Mouse (Mus musculus) hindbrain, embryonic 11.5 days (tissue): ENCODE measurements around the gene Dusp16. TPM values are rescaled to one million over a fixed set of nuclear protein-coding genes. Genes with fewer than 3 reads are reported as not detected.
A peak's percentile ranks its signal among the peaks of the same experiment; 100 is the strongest.

Experiments used
- ATAC-seq: fragments of 200-750 bp; cut with Nextera tagmentation; 2 replicates; pipeline ENCODE4 v1.8.0; 2017; ENCODE audit warnings: mild to moderate bottlenecking, moderate TSS enrichment, moderate library complexity; ENCODE audit not compliant: low FRiP score
- DNase-seq: peaks from one replicate; pipeline ENCODE4 v3.0.0-alpha.2; 2015; ENCODE audit warnings: low spot score
- H3K27ac ChIP-seq: fragments of 300-500 bp; sonication (generic); 2 replicates; pipeline ENCODE4 v1.5.1; 2014; ENCODE audit warnings: mild to moderate bottlenecking, low read depth, low read length
- H3K27me3 ChIP-seq: fragments of 300-500 bp; sonication (generic); 2 replicates; pipeline ENCODE4 v1.6.1; 2014; ENCODE audit warnings: mild to moderate bottlenecking, low read length, moderate library complexity, mixed read lengths; ENCODE audit not compliant: control insufficient read depth, insufficient read depth
- H3K36me3 ChIP-seq: fragments of 300-500 bp; sonication (generic); 2 replicates; pipeline ENCODE4 v1.6.1; 2014; ENCODE audit warnings: mild to moderate bottlenecking, low read length, moderate library complexity, mixed read lengths; ENCODE audit not compliant: control insufficient read depth, insufficient read depth
- H3K4me1 ChIP-seq: fragments of 300-500 bp; sonication (generic); replicated peaks from 2 replicates; pipeline ENCODE4 v1.6.1; 2014; ENCODE audit warnings: low read length, mixed read lengths; ENCODE audit not compliant: control insufficient read depth, insufficient read depth
- H3K4me2 ChIP-seq: fragments of 300-500 bp; sonication (generic); replicated peaks from 2 replicates; pipeline ENCODE4 v1.6.1; 2014; ENCODE audit warnings: mild to moderate bottlenecking, low read depth, low read length
- H3K4me3 ChIP-seq: fragments of 300-500 bp; sonication (generic); 2 replicates; pipeline ENCODE4 v1.5.1; 2014; ENCODE audit warnings: low read depth, low read length
- H3K9ac ChIP-seq: fragments of 300-500 bp; sonication (generic); 2 replicates; pipeline ENCODE4 v1.6.1; 2014; ENCODE audit warnings: low read depth, low read length
- H3K9me3 ChIP-seq: fragments of 300-500 bp; sonication (generic); 2 replicates; pipeline ENCODE4 v1.6.1; 2016; ENCODE audit warnings: low read length; ENCODE audit not compliant: control insufficient read depth
- WGBS: fragments of 180-500 bp; shearing (Covaris S2); extraction: QIAGEN DNeasy Blood & Tissue Kit; methylation state at CpG from one replicate; pipeline ENCODE4 v1.1.7; 2014; 5-methylcytosine and 5-hydroxymethylcytosine counted together
- polyA plus RNA-seq: library from polyadenylated mRNA; unstranded; fragments of >200 nt; fragmentation: Nextera tagmentation; extraction: Ambion mirVana; gene quantifications from 2 replicates; pipeline ENCODE4 v1.2.1, GENCODE M21; 2014

Dusp16 gene
- polyA plus RNA-seq: 13.0 and 16.3 TPM in 2 replicates

DNA sequence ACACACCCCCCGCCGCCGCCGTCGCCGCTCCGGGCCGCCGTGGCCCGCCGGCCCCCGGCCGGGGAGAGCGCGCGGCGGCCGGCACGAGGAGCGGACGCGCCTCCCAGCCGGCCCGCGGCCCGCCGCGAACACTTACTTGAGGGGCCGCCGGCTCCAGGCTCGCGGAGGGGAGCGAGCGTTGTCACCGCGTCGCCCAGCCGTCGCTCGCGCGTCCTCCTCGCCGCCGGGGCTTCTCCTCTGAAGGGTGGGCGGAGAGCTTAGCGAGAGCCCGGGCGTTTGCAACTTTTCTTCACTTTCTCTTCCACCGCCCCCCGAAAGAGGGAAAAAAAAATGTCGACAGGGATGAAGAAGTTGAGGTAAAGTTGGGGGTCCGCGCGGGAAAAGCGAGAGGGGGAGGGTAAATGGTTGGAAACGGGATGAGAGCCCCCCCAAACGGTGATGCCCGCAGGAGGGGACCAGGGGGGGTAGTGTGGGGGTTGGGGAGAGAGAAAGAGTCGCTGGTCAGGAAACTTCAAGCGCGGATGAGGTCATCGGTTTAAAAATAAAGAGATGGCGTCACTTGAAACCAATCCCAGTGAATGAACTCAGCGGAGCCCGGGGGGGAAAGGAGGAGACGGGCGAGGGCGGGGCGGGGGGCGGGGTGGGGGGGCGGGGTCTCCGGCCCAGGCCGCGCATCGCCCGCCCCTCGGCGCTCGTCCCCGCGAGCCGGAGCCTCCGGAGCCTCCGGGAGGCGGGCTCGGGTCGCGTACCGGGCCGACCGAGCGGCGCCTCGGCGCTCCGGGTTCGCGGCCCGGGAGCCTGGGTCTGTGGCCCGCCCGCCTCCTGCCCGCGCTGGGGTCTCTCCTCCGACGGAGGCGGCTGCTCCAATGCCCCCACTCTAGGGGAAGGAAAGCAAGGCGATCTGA is at the start of gene Dusp16:
Dusp16 (minus strand) TSS at position 485 of the 905 bp plus-strand sequence.
- Histone ChIP-seq H3K4me1 (no peaks in the 10 kb centered on the region; the same call in 1 of the 2 replicates), H3K27me3 (0 out of 2 replicates have a peak, but pooled peaks cover 2% of the 10 kb centered on the region), H3K4me3 (peak within 1 kb of the TSS; percentile 72), H3K4me2 (peak within 1 kb of the TSS; percentile 62), H3K27ac (peak within 1 kb of the TSS; percentile 80), H3K9me3 (no peaks in the 10 kb centered on the region), H3K36me3 (no peaks in the 10 kb centered on the region), H3K9ac (peak within 1 kb of the TSS; percentile 89)
- peak; percentile 86 for DNase-seq
- WGBS: under 1% methylated on average over 65 of the region's 108 CpGs
- peak; percentile 88 for ATAC-seq

- H3K4me2 ChIP-seq: no peak overlapping the region
- H3K4me3 ChIP-seq: no peak overlapping the region
- no peaks in the 10 kb centered on the region for H3K4me1 ChIP-seq
- DNase-seq (no peak), ATAC-seq (no peak)
- 81% methylated on average over 2 of the region's 2 CpGs for WGBS
- H3K36me3 ChIP-seq: no peaks in the 10 kb centered on the region
- no peak overlapping the region for H3K9ac ChIP-seq
- H3K27ac ChIP-seq: no peak overlapping the region
- H3K27me3 ChIP-seq: no peaks in the 10 kb centered on the region
- no peaks in the 10 kb centered on the region for H3K9me3 ChIP-seq
These were observed 47.9 kb upstream of the Dusp16 start for GRCm38 (mm10) chr6:134840346-134840745.

DNA sequence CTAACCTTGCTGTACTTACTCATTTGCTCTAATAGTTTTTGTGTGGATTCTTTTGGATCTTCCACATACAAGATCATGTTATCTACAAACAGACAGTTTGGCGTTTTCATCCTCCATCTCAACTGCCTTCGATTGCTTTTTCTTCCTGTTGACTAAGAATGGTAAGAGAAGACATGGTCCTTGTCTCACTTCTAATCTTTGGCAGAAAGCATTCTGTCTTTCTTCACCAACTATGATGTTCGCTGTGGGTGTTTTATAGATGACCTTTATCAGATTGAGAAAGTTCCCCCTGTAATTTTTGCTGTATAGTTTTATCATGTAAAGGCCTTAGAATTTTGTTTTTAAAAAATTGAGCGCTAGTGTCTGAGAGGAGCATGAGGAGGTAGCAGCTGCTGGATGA is 45.7 kb upstream of the Dusp16 start:
- WGBS: 88% methylated on average over 4 of the region's 4 CpGs
- no peak overlapping the region for H3K4me2 ChIP-seq

DNA sequence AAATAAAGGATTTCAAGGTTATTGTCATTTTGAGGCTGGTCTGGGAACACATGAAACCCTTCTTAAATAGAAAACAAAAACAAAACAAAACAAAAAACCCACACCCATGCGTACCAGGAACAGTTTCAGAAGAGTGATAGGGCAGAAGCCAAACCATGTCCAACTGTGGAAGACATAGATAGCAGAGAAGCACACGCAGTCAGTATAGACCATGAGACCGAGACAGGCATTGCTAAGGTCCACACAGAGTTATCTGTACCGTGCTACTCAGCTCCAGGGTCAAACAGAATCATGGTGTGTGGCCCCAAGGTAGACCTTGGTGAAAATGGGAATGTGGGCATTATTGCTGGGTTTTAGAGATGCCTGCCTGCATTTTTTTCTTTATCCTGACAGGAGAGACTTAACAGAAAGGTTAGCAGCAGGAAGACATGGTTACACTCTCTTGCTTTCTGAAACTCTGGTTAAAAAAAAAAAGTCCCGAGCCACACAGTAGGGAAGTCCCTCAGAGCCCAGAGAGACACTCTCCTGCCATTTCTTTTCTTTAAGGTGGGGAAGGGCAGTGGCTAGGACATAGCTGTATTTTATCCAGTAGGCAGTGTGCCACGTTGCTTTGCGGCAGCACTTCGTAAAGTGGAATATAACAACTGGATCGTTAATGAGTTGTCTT is 42.3 kb upstream of the Dusp16 start:
- H3K4me1 ChIP-seq: no peaks in the 10 kb centered on the region
- ATAC-seq: no peak
- WGBS: 80% methylated on average over 9 of the region's 9 CpGs
- no peak overlapping the region for H3K4me2 ChIP-seq
- H3K9me3 ChIP-seq: no peaks in the 10 kb centered on the region
- DNase-seq: no peak
- no peak overlapping the region for H3K27ac ChIP-seq
- H3K9ac ChIP-seq: no peak overlapping the region
- H3K4me3 ChIP-seq: no peak overlapping the region
- H3K36me3 ChIP-seq: no peaks in the 10 kb centered on the region
- no peaks in the 10 kb centered on the region for H3K27me3 ChIP-seq

More for the DNA sequence above, 45.7 kb upstream of the Dusp16 start:
- Histone ChIP-seq H3K27ac (no peak overlapping the region), H3K9me3 (no peaks in the 10 kb centered on the region), H3K4me1 (no peaks in the 10 kb centered on the region), H3K9ac (no peak overlapping the region), H3K36me3 (no peaks in the 10 kb centered on the region), H3K27me3 (no peaks in the 10 kb centered on the region), H3K4me3 (no peak overlapping the region)
- ATAC-seq: no peak
- DNase-seq: no peak

- Histone ChIP-seq H3K9ac (peak overlapping the region; percentile 65), H3K4me3 (peak overlapping the region; percentile 68), H3K4me2 (peak overlapping the region; percentile 86), H3K27ac (no peak overlapping the region; the same call in 1 of the 2 replicates), H3K36me3 (no peaks in the 10 kb centered on the region), H3K4me1 (no peaks in the 10 kb centered on the region), H3K27me3 (no peaks in the 10 kb centered on the region), H3K9me3 (no peaks in the 10 kb centered on the region)
- no peak for DNase-seq
- no peak for ATAC-seq
- 2% methylated on average over 10 of the region's 10 CpGs for WGBS
These were observed 38.4 kb upstream of the Dusp16 start for GRCm38 (mm10) chr6:134830776-134831175.

DNA sequence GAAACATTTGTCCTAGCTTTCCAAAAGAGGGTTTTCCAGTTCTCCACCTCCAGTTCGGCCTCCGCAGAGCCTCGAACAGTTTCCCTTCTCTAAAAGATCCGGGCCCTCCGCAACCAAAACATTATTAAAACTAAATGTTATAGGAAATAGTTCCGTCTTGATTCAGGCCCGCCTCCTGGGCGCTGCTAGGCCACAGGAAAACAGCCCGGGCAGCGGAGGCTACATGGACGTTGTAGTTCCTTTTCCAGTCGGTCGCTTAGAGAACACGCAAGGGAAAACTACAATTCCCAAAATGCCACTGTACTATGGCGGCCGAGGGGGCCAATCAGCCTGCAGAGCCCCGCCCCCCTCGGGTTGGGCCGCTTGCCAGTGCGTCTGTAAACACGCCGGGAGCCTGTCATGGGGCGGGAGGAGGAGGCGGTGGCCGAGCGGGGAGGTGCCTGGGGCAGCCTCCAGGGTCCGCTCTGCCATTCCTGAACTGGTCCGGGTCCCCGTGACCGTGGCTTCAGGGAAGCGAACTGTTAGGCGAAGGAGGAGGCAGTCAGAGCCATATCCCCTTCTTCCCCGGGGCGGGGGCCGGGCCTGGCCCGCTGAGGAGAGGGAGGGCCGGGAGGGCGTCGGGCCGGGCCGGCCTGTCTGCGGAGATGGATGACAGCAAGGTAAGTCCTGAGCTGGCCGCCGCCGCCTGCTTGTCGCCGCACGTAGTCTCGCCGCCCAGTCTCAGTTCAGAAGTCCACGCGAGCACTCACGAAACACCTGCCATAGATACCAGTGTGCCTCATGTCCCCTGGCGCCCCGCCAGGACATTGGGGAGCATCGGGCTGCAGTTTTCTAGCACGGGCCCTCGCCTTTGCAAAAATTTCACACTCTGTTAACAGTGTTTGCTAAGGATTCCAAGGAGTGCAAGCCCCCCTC is 37.6 kb upstream of the Dusp16 start, which contains the start of gene Crebl2:
Crebl2 (plus strand) TSS at position 369 of the 915 bp plus-strand sequence.
- WGBS: under 1% methylated on average over 53 of the region's 58 CpGs

GRCm38 (mm10) chr6:134822844-134823243 is 30.4 kb upstream of the Dusp16 start:
- H3K4me3 ChIP-seq: no peak overlapping the region
- no peak for DNase-seq
- 72% methylated on average over 10 of the region's 10 CpGs for WGBS

More for the DNA sequence above, 37.6 kb upstream of the Dusp16 start, which contains the start of gene Crebl2:
- Histone ChIP-seq H3K36me3 (no peaks in the 10 kb centered on the region), H3K27ac (peak within 1 kb of the TSS; percentile 86), H3K4me1 (no peaks in the 10 kb centered on the region), H3K9me3 (no peaks in the 10 kb centered on the region), H3K4me3 (peak within 1 kb of the TSS; percentile 68), H3K4me2 (peak within 1 kb of the TSS; percentile 86), H3K27me3 (no peaks in the 10 kb centered on the region), H3K9ac (peak within 1 kb of the TSS; percentile 65)
- ATAC-seq (peak; percentile 99), DNase-seq (peak; percentile 99)

DNA sequence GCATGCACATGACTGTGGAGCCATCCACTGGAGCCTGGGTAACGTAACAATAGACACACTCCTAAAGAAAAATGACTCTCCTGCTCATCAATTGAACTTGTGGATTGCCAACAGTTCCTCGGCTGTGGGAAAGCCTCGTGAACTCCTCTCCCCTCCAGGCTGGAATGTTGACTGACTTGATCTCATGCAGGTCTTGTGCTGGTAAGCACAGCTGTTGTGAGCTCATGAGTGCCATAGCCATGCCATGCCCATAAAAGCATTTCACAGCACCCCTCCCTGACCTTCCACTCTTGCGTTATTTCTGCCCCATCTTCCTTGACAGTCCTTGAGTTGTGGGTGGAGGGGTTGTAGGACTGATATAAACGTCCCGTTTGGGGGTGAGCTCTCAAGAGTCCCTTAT is 28.0 kb upstream of the Dusp16 start:
- no peaks in the 10 kb centered on the region for H3K4me1 ChIP-seq
- WGBS: 49% methylated on average over 6 of the region's 6 CpGs
- no peak overlapping the region for H3K4me2 ChIP-seq
- H3K4me3 ChIP-seq: no peak overlapping the region
- no peak overlapping the region for H3K9ac ChIP-seq
- H3K36me3 ChIP-seq: no peaks in the 10 kb centered on the region
- H3K9me3 ChIP-seq: no peaks in the 10 kb centered on the region
- no peak; the same call in 1 of the 2 replicates for ATAC-seq
- no peaks in the 10 kb centered on the region for H3K27me3 ChIP-seq
- peak; percentile 9 for DNase-seq
- H3K27ac ChIP-seq: no peak overlapping the region

More at GRCm38 (mm10) chr6:134822844-134823243, 30.4 kb upstream of the Dusp16 start:
- ATAC-seq: no peak
- Histone ChIP-seq H3K27ac (no peak overlapping the region), H3K4me2 (no peak overlapping the region), H3K9ac (no peak overlapping the region), H3K36me3 (no peaks in the 10 kb centered on the region), H3K27me3 (no peaks in the 10 kb centered on the region), H3K9me3 (no peaks in the 10 kb centered on the region), H3K4me1 (no peaks in the 10 kb centered on the region)
